Mouse (Mus musculus) midbrain, embryonic 11.5 days (tissue): ENCODE measurements around the gene Tor1aip1. TPM values are rescaled to one million over a fixed set of nuclear protein-coding genes. Genes with fewer than 3 reads are reported as not detected.

Experiments used
- ATAC-seq: fragments of 200-750 bp; cut with Nextera tagmentation; 2 replicates; pipeline ENCODE4 v1.8.0; 2017; ENCODE audit warnings: moderate TSS enrichment, moderate library complexity; ENCODE audit not compliant: low FRiP score
- DNase-seq: peaks from one replicate; pipeline ENCODE4 v3.0.0; 2015; ENCODE audit warnings: low spot score; ENCODE audit errors: missing footprints
- H3K27ac ChIP-seq: fragments of 300-500 bp; sonication (generic); 2 replicates; pipeline ENCODE4 v1.5.1; 2014; ENCODE audit warnings: low read depth, low read length
- H3K27me3 ChIP-seq: fragments of 300-500 bp; sonication (generic); 2 replicates; pipeline ENCODE4 v1.6.1; 2014; ENCODE audit warnings: mild to moderate bottlenecking, low read length, moderate library complexity, mixed read lengths; ENCODE audit not compliant: control insufficient read depth, insufficient read depth
- H3K36me3 ChIP-seq: fragments of 300-500 bp; sonication (generic); 2 replicates; pipeline ENCODE4 v1.6.1; 2014; ENCODE audit warnings: mild to moderate bottlenecking, low read length, moderate library complexity, mixed read lengths; ENCODE audit not compliant: control insufficient read depth, insufficient read depth
- H3K4me1 ChIP-seq: fragments of 300-500 bp; sonication (generic); 2 replicates; pipeline ENCODE4 v1.6.1; 2014; ENCODE audit warnings: low read length; ENCODE audit not compliant: control insufficient read depth, insufficient read depth
- H3K4me2 ChIP-seq: fragments of 300-500 bp; sonication (generic); 2 replicates; pipeline ENCODE4 v1.6.1; 2014; ENCODE audit warnings: mild to moderate bottlenecking, moderate library complexity
- H3K4me3 ChIP-seq: fragments of 300-500 bp; sonication (generic); 2 replicates; pipeline ENCODE4 v1.5.1; 2014; ENCODE audit warnings: low read depth, low read length
- H3K9ac ChIP-seq: fragments of 300-500 bp; sonication (generic); 2 replicates; pipeline ENCODE4 v1.6.1; 2014; ENCODE audit warnings: low read length
- H3K9me3 ChIP-seq: fragments of 300-500 bp; sonication (generic); 2 replicates; pipeline ENCODE4 v1.6.1; 2016; ENCODE audit warnings: low read length; ENCODE audit not compliant: control insufficient read depth
- WGBS: fragments of 180-500 bp; shearing (Covaris S2); extraction: QIAGEN DNeasy Blood & Tissue Kit; methylation state at CpG from one replicate; pipeline ENCODE4 v1.1.7; 2014; 5-methylcytosine and 5-hydroxymethylcytosine counted together
- polyA plus RNA-seq: library from polyadenylated mRNA; unstranded; fragments of >200 nt; fragmentation: Nextera tagmentation; extraction: Ambion mirVana; gene quantifications from 2 replicates; pipeline ENCODE4 v1.2.1, GENCODE M21; 2014

Tor1aip1 gene
- 35.3 and 37.8 TPM in 2 replicates for polyA plus RNA-seq

DNA sequence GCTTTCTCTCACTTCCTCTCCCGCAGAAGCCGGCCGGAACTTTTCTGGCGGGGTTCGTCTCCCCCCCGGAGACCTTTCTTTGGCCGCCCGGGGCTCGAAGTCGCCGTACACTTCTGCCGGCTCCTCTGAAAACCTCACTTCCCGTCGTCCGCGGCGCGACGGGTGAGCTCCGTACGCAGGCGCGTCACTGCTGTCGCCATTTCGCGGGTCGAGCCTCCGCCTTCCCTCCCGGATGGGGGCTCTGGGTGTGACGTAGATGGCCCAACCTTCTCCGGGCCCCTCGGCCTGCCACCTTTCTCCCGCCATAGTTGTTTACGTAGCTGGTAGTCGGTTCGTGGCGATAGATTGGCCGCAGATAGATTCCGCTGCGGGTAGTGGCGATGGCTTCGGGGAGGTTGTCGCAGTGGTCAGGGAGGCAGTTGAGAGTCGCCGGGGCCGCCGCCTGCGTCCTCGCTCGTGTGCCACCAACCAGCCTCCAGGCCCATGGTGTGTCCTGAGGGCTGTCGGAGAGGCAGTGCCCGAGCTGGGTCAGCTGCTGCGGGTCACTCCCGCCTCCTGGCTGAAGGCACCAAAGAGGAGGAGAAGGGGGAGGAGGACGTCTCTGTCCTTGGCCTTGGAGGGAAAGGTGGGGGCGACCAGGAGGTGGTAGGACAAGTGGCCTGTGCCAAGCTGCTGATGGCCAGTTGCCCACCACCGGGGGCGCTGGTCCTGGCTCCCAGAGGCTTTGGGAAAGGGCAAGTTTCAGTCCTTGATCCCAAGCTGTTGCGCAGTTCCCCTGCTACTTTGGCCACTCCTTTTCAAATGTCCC, at the start of gene Tor1aip1:
Gene Tor1aip1 (minus strand): TSS at position 551 of the 808 bp plus-strand sequence.
- peak; percentile 99 for DNase-seq
- WGBS, result under 1% methylated on average over 59 of the region's 59 CpGs

DNA sequence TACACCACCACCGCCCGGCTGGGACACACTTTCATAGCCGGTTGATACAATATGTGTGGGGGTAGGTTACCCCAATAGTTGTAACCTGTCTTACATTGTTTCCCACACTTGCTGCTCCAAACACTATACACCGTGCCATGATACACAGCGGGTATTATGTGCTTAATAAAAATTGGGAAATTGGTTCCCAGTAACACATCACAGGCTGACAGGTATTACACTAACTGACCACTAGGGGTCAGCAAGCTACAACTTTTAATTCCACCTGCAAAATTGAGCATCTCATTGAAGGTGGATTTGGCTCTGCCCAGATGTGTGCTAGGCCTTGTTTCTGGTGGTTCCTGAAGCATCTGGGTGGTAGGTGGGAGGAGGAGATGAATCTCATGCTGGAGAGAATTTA, 49.5 kb upstream of the Tor1aip1 start:
- Histone ChIP-seq H3K9ac (no peak overlapping the region), H3K9me3 (no peaks in the 10 kb centered on the region), H3K4me3 (no peak overlapping the region), H3K27me3 (no peaks in the 10 kb centered on the region), H3K36me3 (no peaks in the 10 kb centered on the region), H3K4me2 (no peak overlapping the region), H3K4me1 (no peaks in the 10 kb centered on the region), H3K27ac (no peak overlapping the region)
- ATAC-seq (peak; percentile 36; the same call in 1 of the 2 replicates), DNase-seq (peak; percentile 92)
- WGBS, result 60% methylated on average over 5 of the region's 5 CpGs

More for the DNA sequence above, at the start of gene Tor1aip1:
- H3K9me3 ChIP-seq, result no peaks in the 10 kb centered on the region
- peak within 1 kb of the TSS; percentile 63 for H3K4me3 ChIP-seq
- peak within 1 kb of the TSS; percentile 96 for H3K27ac ChIP-seq
- H3K9ac ChIP-seq, result peak within 1 kb of the TSS; percentile 82
- H3K36me3 ChIP-seq, result peaks cover 7% of the 10 kb centered on the region
- peak within 1 kb of the TSS; percentile 75 for H3K4me2 ChIP-seq
- H3K27me3 ChIP-seq, result no peaks in the 10 kb centered on the region
- ATAC-seq, result peak; percentile 93
- H3K4me1 ChIP-seq, result peaks cover 5% of the 10 kb centered on the region; the same call in 1 of the 2 replicates

DNA sequence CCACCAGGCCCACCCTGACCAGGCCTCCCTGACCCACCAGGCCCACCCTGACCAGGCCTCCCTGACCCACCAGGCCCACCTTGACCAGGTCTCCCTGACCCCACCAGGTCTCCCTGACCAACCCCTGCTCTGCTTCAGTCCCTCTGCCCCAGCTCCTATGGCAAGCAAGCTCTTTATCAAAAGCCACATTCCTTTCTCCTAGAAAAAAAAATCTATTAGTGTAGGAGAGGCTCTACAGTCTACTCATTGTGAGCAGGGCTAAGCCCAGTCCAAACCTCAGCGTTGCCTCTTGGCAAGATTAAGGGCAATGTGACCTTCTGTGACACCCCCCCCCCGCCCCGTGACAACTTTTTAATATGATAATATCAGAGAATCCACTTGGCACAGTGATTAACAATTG, 48.3 kb upstream of the Tor1aip1 start:
- H3K9me3 ChIP-seq, result no peaks in the 10 kb centered on the region
- DNase-seq (no peak), ATAC-seq (no peak)
- WGBS, result 57% methylated on average over 3 of the region's 3 CpGs
- H3K4me1 ChIP-seq, result no peaks in the 10 kb centered on the region
- no peak overlapping the region for H3K4me3 ChIP-seq
- H3K36me3 ChIP-seq, result no peaks in the 10 kb centered on the region
- no peak overlapping the region for H3K9ac ChIP-seq
- no peak overlapping the region for H3K4me2 ChIP-seq
- H3K27me3 ChIP-seq, result no peaks in the 10 kb centered on the region
- no peak overlapping the region for H3K27ac ChIP-seq

DNA sequence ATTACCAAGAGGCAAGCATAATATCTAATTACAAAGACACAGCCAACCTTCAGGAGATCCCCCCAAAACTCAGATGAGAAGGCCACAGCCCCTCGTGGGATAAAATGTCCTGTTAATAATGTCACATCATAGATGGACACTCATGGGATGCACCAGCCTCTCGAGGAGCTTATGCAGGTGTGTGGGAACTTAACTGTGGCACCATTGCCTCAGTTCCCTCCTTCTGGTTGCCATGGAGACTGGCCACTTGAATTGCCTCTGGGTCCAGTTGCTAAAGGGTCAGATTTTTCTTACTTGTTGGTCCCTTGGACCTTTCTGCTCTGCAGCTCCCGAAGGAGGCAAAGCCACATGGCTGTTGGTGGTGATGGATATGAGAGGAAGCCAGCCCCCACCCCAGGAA, 41.4 kb upstream of the Tor1aip1 start:
- WGBS, result 72% methylated on average over 3 of the region's 3 CpGs
- Histone ChIP-seq H3K9ac (no peak overlapping the region), H3K4me1 (no peaks in the 10 kb centered on the region), H3K27ac (no peak overlapping the region), H3K36me3 (no peaks in the 10 kb centered on the region), H3K9me3 (no peaks in the 10 kb centered on the region), H3K27me3 (no peaks in the 10 kb centered on the region), H3K4me2 (no peak overlapping the region), H3K4me3 (no peak overlapping the region)
- ATAC-seq (no peak), DNase-seq (no peak)

DNA sequence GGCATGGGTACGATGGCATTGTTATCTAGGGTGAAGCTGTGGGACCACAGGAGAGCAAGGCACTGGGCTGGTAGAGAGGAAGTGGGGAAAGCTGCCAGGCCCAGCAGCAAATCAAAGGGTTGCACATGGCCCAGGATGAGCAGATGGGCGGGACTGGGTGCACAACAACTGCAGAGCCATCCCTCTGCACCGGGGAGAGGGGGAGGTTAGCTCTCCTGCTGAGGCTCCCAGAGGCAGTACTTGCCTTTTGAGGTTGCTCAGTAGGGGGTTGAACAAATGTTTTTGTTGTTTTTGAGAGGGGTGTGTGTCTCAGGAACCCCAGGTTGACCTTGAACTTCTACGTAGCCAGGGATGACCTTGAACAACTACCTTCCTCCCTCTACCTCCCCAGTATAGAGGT, 40.2 kb upstream of the Tor1aip1 start:
- 60% methylated on average over 4 of the region's 4 CpGs for WGBS
- no peak for ATAC-seq
- Histone ChIP-seq H3K4me3 (no peak overlapping the region), H3K36me3 (no peaks in the 10 kb centered on the region), H3K9ac (no peak overlapping the region), H3K4me2 (no peak overlapping the region), H3K27ac (no peak overlapping the region), H3K27me3 (no peaks in the 10 kb centered on the region), H3K9me3 (no peaks in the 10 kb centered on the region), H3K4me1 (no peaks in the 10 kb centered on the region)
- no peak for DNase-seq

DNA sequence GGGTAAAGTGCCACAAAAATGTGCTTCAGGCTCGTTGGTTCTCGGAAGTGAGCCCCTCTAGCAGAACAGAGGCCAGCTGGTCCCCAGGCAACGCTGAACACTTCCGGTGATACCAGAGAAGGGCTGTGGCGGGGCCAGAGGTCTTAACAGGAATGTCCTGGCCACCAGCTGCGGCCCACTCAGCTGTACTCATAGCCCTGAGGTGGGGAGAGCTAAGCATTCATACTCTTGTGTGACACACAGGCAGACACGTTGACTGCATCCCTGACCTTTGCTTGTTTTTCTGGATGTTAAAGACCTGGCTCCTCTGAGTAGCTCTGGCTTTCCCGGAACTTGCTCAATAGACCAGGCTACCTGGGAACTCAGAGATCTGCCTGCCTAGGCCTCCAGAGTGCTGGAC, 38.3 kb upstream of the Tor1aip1 start:
- Histone ChIP-seq H3K36me3 (no peaks in the 10 kb centered on the region), H3K4me1 (no peaks in the 10 kb centered on the region), H3K9ac (no peak overlapping the region), H3K9me3 (no peaks in the 10 kb centered on the region), H3K4me3 (no peak overlapping the region), H3K27me3 (no peaks in the 10 kb centered on the region), H3K4me2 (no peak overlapping the region), H3K27ac (no peak overlapping the region)
- DNase-seq (no peak), ATAC-seq (no peak)
- 62% methylated on average over 8 of the region's 8 CpGs for WGBS

DNA sequence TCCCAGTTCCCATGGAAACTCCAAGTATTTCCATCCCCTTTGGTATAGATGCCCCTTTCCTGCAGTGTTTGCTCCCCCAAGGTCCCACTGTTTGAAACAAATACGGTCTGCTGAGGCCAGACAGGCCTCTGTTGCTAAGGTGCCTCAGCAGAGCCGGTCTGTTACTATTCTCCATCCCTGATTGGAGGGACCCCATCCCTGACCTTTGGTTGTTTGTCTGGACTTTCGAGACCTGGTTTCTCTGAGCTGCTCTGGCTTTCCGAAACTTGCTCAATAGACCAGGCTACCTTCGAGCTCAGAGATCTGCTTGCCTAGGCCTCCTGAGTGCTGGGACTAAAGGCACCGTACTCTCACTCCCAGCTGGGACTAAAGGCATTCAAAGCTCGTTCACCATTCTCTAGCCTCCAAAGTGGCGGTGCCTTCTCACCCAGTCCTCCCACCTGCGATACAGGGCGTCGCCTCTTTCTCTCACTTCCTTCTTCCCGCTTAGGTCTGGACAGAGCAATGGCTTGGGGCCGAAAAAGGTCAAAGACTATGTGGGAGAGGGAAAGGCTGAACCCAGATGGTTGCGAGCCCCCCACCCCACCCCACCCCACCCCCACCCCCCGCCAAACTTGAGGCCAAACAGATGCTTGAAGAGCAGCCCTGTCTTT, 37.0 kb upstream of the Tor1aip1 start:
- Histone ChIP-seq H3K9ac (no peak overlapping the region), H3K27ac (no peak overlapping the region), H3K4me1 (no peaks in the 10 kb centered on the region), H3K4me2 (no peak overlapping the region), H3K36me3 (no peaks in the 10 kb centered on the region), H3K9me3 (no peaks in the 10 kb centered on the region), H3K27me3 (no peaks in the 10 kb centered on the region), H3K4me3 (no peak overlapping the region)
- DNase-seq (no peak), ATAC-seq (no peak)
- 63% methylated on average over 15 of the region's 15 CpGs for WGBS

DNA sequence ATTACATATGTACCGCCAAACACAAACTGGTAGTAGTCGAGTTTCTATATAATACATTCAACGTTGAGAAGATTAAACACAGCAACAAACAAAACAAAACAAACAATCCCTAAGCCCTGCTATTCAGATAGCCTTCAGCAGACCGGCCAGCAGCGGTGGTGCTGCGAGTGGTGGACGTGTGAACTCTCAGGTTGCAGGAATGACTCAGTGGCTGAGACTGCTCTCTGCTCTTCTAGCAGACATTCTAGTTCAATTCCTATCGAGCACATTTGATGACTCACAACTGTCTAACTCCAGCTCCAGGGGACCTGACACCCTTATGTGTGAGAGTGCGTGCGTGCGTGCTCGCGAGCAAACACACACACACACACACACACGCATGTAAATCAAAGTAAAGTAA, 33.8 kb upstream of the Tor1aip1 start:
- Histone ChIP-seq H3K4me3 (no peak overlapping the region), H3K9me3 (no peaks in the 10 kb centered on the region), H3K27me3 (no peaks in the 10 kb centered on the region), H3K27ac (no peak overlapping the region), H3K4me2 (no peak overlapping the region), H3K36me3 (peaks cover 2% of the 10 kb centered on the region; the same call in 1 of the 2 replicates), H3K4me1 (no peaks in the 10 kb centered on the region), H3K9ac (no peak overlapping the region)
- 89% methylated on average over 14 of the region's 14 CpGs for WGBS
- no peak for ATAC-seq
- DNase-seq, result no peak

DNA sequence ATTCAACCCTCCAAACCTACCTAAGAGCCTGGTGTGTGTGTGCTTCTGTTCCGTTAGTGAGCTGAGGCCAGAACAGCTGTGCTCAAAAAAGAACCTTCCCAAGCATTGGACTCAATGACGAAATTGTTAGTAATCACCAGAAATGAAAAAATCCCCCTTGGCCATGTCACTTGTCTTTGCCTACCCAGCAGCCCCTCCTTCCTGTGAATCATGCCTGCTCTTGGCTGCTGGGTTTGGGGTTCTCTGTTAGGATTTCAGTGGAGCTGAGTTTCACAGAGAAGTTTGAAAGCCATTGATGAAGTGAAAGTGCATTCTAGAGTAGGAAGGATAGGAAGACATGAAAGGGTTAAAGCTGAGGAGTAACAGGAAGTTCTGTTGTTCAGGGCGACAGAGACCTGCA, 29.9 kb upstream of the Tor1aip1 start:
- H3K4me2 ChIP-seq, result no peak overlapping the region
- DNase-seq (no peak), ATAC-seq (no peak)
- no peak overlapping the region for H3K4me3 ChIP-seq
- peaks cover 13% of the 10 kb centered on the region for H3K36me3 ChIP-seq
- 64% methylated on average over 3 of the region's 3 CpGs for WGBS
- no peak overlapping the region for H3K27ac ChIP-seq
- H3K27me3 ChIP-seq, result no peaks in the 10 kb centered on the region
- H3K4me1 ChIP-seq, result no peaks in the 10 kb centered on the region
- H3K9ac ChIP-seq, result no peak overlapping the region
- H3K9me3 ChIP-seq, result no peaks in the 10 kb centered on the region
